Mouse (Mus musculus) neural tube, embryonic 15.5 days (tissue): ENCODE results near the gene C130073F10Rik. TPM values are rescaled to one million over a fixed set of nuclear protein-coding genes. Genes with fewer than 3 reads are reported as not detected.

Source experiments
- polyA plus RNA-seq: library from polyadenylated mRNA; unstranded; fragments of >200 nt; fragmentation: Nextera tagmentation; extraction: Ambion mirVana; gene quantifications from 2 replicates; pipeline ENCODE4 v1.2.1, GENCODE M21; 2015

Gene C130073F10Rik
- polyA plus RNA-seq, 1 experiment from 2014 or later = not detected

Other genes starting within 250 kb of the C130073F10Rik start
- 75.6 and 77.5 TPM in 2 replicates for gene Leprot, start 246.1 kb downstream of the C130073F10Rik start, polyA plus RNA-seq
- gene Lepr, start 176.4 kb downstream of the C130073F10Rik start, polyA plus RNA-seq = 3.0 and 3.8 TPM in 2 replicates
- not detected in 2 replicates for gene B020004J07Rik, start 49.8 kb downstream of the C130073F10Rik start, polyA plus RNA-seq
- gene Gm12800, start 15.3 kb upstream of the C130073F10Rik start, polyA plus RNA-seq = not detected in 2 replicates
- gene Gm12794, start 46.6 kb upstream of the C130073F10Rik start, polyA plus RNA-seq = not detected in 2 replicates
- gene Gm12790, start 87.3 kb upstream of the C130073F10Rik start, polyA plus RNA-seq = not detected in 2 replicates
- not detected in 2 replicates for gene Gm12789, start 92.8 kb upstream of the C130073F10Rik start, polyA plus RNA-seq
- gene Pde4b, start 193.8 kb upstream of the C130073F10Rik start, polyA plus RNA-seq = 38.9 and 40.9 TPM in 2 replicates